Mouse (Mus musculus) cortical plate, adult 2 months (tissue): Measurements from ENCODE around the gene Rsl24d1. TPM values are rescaled to one million over a fixed set of nuclear protein-coding genes. Genes with fewer than 3 reads are reported as not detected.

Experiments used
- H3K27ac ChIP-seq: fragments of 200-500 bp; 2 replicates; pipeline ENCODE4 v1.5.1; 2012; ENCODE audit warnings: low read length, control low read depth, inconsistent platforms; ENCODE audit not compliant: insufficient read depth
- H3K4me1 ChIP-seq: fragments of 200-500 bp; 2 replicates; pipeline ENCODE4 v1.6.1; 2011; ENCODE audit warnings: low read length; ENCODE audit not compliant: control insufficient read depth, insufficient read depth
- H3K4me3 ChIP-seq: fragments of 200-500 bp; 2 replicates; pipeline ENCODE4 v1.5.1; 2011; ENCODE audit warnings: mild to moderate bottlenecking, low read length, control low read depth; ENCODE audit not compliant: insufficient read depth
- CTCF ChIP-seq: fragments of 200-500 bp; IDR thresholded peaks from 2 replicates; pipeline ENCODE4 v1.5.1; 2011; ENCODE audit warnings: mild to moderate bottlenecking, control low read depth, low read length; ENCODE audit not compliant: insufficient read depth; ENCODE audit errors: extremely low read depth
- POLR2A ChIP-seq: fragments of 200-500 bp; IDR thresholded peaks from 2 replicates; pipeline ENCODE4 v1.6.1; 2011; ENCODE audit warnings: mild to moderate bottlenecking, low read length, control low read depth; ENCODE audit not compliant: insufficient read depth; ENCODE audit errors: extremely low read depth
- polyA plus RNA-seq: library from polyadenylated mRNA; depleted of rRNA; stranded (reverse); fragments of >200 nt; gene quantifications from 2 replicates; pipeline ENCODE4 v1.2.3, GENCODE M21; 2012

The Rsl24d1 gene
- polyA plus RNA-seq, 1 experiment: 61.2 TPM

- no peaks in the 10 kb centered on the region for H3K4me1 ChIP-seq
- H3K27ac ChIP-seq: no peak overlapping the region
- H3K4me3 ChIP-seq: no peak overlapping the region
- no peak for TF ChIP-seq CTCF
- TF ChIP-seq POLR2A: no peak
These were observed 33.4 kb upstream of the Rsl24d1 start for GRCm38 (mm10) chr9:73079801-73080325.

GRCm38 (mm10) chr9:73082291-73083000 is 30.8 kb upstream of the Rsl24d1 start:
- Histone ChIP-seq H3K4me1 (no peaks in the 10 kb centered on the region), H3K4me3 (no peak overlapping the region), H3K27ac (no peak overlapping the region)
- TF ChIP-seq POLR2A (no peak), CTCF (no peak)

GRCm38 (mm10) chr9:73083956-73084355 is 29.3 kb upstream of the Rsl24d1 start:
- no peaks in the 10 kb centered on the region; the same call in 1 of the 2 replicates for H3K4me1 ChIP-seq
- H3K27ac ChIP-seq: no peak overlapping the region

GRCm38 (mm10) chr9:73085845-73086244 is 27.4 kb upstream of the Rsl24d1 start:
- H3K27ac ChIP-seq: no peak overlapping the region
- no peak for TF ChIP-seq CTCF
- TF ChIP-seq POLR2A: no peak
- H3K4me3 ChIP-seq: no peak overlapping the region
- no peaks in the 10 kb centered on the region; the same call in 1 of the 2 replicates for H3K4me1 ChIP-seq

More at GRCm38 (mm10) chr9:73083956-73084355, 29.3 kb upstream of the Rsl24d1 start:
- H3K4me3 ChIP-seq: no peak overlapping the region
- TF ChIP-seq CTCF (no peak), POLR2A (no peak)

GRCm38 (mm10) chr9:73087121-73087520 is 26.1 kb upstream of the Rsl24d1 start:
- Histone ChIP-seq H3K4me3 (no peak overlapping the region), H3K4me1 (no peaks in the 10 kb centered on the region; the same call in 1 of the 2 replicates), H3K27ac (no peak overlapping the region)
- TF ChIP-seq POLR2A (no peak), CTCF (no peak)

- TF ChIP-seq POLR2A (no peak), CTCF (no peak)
- H3K4me3 ChIP-seq: no peak overlapping the region
- H3K4me1 ChIP-seq: no peaks in the 10 kb centered on the region; the same call in 1 of the 2 replicates
- H3K27ac ChIP-seq: no peak overlapping the region
These were observed 25.6 kb upstream of the Rsl24d1 start for GRCm38 (mm10) chr9:73087581-73087980.

GRCm38 (mm10) chr9:73089222-73089920 is 23.9 kb upstream of the Rsl24d1 start:
- TF ChIP-seq CTCF: no peak
- TF ChIP-seq POLR2A: no peak
- Histone ChIP-seq H3K27ac (0 out of 2 replicates have a peak overlapping the region, but pooled peaks have one; percentile 43), H3K4me1 (no peaks in the 10 kb centered on the region; the same call in 1 of the 2 replicates), H3K4me3 (no peak overlapping the region)

GRCm38 (mm10) chr9:73090121-73090520 is 23.1 kb upstream of the Rsl24d1 start:
- no peaks in the 10 kb centered on the region; the same call in 1 of the 2 replicates for H3K4me1 ChIP-seq
- no peak overlapping the region for H3K27ac ChIP-seq
- TF ChIP-seq CTCF: no peak
- no peak for TF ChIP-seq POLR2A
- H3K4me3 ChIP-seq: no peak overlapping the region

GRCm38 (mm10) chr9:73091747-73092146 is 21.5 kb upstream of the Rsl24d1 start:
- Histone ChIP-seq H3K4me1 (no peaks in the 10 kb centered on the region; the same call in 1 of the 2 replicates), H3K27ac (no peak overlapping the region), H3K4me3 (no peak overlapping the region)
- peak; percentile 74 for TF ChIP-seq CTCF
- no peak for TF ChIP-seq POLR2A
